Mouse (Mus musculus) brain, embryonic 18.5 days (tissue): ENCODE measurements around the gene 1700020L24Rik.

Source experiments
- DNase-seq: peaks from one replicate; pipeline ENCODE4 v3.0.0-alpha.2; 2012; ENCODE audit warnings: low read depth, low spot score

Gene 1700020L24Rik

DNA sequence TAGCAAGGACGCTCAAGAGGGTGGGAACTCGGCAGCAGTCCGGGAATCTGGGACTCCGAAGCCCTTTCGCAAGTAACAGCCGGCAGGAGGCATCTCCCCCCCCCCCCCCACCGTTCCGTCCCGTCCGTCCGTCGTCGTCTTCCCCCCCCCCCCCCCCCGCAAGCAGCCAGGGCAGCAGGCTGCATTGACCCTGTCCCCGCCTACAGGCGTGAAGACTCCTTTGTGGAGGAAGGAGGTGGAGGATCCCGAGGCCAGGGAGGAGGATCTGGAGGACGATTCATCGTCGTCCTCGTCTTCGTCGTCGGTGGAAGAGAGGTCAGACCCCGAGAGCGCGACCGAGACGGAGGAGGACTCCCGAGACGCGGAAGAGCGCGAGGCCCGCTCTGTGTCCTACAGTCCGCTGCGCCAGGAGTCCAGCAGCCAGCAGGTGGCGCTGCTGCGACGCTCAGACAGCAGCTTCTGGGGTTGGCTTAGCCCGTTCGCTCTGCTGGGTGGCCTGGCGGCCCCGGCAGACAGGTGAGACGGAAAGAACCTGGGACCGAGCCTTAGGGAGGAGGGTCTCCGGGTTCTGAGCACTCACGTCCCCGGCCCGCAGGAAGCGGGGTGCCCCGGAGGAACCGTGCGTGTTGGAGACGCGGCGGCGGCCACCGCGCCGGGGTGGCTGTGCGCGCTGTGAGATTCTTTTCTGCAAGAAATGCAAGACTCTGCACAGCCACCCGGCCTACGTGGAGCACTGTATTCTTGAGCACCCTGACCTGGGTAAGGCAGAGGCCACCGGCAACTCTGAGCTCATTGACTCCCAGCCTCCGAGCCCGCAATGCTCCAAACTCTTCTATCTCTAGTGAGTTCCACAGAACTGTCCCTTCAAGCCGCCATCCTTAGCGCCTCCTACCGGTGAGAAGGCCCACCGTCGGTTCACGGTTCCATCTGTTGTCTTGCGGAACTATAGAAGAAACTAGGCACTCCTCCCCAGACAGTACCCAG lies 2.9 kb downstream of the 1700020L24Rik start:
- peak; percentile 69 for DNase-seq

DNA sequence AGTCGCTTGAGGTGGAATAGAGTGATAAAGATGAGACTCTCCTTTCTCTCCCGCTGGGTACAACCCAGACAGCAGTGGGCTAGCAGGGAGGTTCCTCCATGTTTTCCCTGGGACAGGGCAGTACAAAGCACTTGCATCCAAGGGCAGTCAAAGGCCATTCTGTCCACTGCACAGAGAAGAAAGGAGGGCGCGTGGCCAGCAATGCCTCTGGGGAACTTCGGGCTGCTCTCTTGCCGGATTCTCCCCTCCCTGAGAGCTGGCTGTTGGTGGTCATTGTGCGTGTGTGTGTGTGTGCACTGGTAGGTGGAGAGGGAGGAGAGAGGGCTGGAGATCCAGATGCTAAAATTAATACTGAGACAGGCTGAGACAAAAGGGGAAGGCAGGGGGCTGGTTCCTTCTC lies 3.8 kb downstream of the 1700020L24Rik start:
- no peak for DNase-seq

DNA sequence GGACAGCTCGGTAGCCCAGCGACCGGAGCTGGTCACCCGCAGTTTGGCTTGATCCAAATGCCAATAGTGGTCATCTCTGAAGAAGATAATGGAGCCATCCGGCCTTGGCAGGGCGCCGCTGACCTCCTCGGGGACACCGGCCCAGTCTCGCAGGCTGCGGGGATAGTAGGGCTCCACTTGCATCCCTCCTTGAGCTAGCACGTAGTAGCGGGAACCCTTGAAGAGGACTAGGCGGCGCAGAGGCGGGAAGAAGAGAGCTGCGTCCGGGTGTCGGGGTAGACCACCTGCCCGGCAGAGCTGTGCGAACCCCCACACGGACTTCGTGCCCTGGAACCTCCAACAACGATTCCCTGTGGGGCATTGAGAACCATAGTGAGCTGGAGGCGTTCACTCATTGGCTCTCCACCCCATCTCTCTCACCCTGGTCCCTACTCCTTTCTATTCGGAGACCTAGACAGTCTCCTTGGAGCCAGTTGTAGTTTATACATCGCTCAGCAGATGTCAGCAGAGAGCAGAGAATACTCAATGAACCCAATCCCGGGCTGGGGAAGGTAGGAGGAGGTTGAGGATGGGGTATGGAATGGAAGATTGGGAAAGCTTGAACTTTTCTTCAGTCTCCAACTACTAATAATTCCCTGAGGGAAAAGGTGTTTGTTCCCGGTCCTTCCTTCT lies 5.3 kb downstream of the 1700020L24Rik start:
- no peak for DNase-seq

DNA sequence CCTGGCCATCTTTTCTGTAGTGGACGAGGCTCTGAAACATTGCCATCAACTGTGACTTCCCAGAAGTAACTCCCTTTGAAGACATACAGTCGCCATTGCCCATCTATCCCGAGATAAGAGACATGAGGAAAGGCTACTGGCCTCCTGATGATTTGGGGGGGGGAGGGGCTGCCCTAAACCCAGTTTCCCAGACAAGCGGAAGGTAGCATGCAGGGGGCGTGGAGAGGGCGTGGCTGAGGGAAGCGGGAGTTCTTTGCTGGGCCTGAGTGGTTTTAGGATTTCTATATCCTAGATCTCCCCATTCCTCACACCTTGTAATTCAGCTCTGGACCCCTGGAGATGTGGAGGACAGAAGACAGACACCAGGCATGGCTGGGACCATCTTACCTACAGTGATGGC lies 6.3 kb downstream of the 1700020L24Rik start:
- no peak for DNase-seq

DNA sequence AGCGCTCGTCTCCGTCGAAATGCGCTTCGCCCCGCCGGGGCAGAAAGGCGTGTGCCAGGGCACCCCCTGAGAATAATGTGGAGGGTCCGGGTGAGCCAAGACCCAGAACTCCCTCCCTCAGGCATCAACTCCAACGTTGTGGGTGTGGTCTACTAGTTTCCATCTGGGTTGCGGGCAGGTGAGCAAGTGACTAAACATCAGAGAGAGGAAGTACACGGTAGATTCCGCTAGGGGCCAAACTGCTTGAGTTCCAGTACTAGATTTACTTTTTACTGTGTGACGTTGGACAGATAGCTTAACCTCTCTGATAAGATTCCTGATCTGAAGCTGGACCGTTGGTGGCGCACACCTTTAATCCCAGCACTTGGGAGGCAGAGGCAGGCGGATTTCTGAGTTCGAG lies 7.5 kb downstream of the 1700020L24Rik start:
- no peak for DNase-seq

DNA sequence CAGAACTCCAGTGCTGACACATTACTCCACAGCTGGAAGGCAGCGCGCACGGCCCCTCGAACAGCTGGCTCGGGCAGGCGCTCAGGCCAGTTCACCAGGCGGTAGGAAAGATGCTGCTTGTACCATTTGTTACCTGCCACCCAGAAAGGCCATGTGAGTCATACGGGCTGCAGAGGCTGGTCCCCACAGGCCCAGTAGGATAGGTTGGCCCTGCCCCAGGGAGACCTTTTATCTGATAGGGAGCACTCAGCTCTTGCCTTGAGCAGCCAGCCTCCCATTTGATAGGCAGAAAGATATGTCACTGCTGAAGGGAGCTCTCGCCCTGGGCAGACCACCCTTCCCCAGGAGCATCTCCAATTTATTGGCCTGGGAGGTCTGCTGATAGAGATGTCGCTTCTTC lies 10.1 kb downstream of the 1700020L24Rik start:
- DNase-seq = no peak

DNA sequence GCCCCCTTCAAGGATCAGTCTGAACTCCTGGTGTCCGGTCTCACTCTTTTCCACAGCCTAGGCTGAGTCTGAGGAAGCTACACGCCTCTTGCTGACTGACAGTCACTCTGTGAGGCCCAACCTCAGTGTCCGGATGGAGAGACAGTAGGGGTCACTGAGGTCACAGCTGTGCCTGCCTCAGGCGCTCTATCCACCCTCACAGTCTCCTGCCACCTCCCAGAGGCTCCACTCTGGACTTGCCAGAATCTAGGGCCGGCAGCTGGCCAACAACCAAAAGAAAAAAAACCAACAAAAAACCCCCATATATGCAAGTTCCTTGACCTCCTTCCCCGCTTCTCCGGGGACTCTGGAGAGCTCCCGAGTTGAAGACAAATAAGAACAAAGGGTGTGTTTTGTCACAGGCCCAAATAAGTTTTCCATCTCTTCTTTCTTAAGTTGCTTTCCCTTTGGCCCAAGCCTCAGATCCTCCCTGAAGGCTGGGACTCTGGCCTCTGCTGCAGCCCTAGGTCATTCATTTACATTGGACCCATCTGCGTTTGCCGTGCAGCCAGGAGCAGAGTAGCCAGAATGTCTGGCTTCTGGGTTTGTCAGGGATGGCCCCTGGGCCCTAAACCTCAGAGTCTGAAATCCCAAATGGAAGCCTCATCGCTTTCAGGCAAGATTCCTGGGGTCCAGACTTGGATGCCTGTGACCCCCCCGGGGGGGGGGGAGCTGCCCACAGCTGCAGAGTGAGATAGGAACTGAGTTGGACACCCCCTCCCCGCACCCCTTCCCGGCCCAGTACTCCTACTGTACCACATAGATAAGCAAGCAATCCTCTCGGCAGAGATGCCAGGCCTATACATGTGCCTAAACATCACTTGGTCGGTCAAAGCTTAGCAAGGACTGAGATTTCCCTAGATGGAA lies 10.8 kb downstream of the 1700020L24Rik start:
- no peak for DNase-seq

DNA sequence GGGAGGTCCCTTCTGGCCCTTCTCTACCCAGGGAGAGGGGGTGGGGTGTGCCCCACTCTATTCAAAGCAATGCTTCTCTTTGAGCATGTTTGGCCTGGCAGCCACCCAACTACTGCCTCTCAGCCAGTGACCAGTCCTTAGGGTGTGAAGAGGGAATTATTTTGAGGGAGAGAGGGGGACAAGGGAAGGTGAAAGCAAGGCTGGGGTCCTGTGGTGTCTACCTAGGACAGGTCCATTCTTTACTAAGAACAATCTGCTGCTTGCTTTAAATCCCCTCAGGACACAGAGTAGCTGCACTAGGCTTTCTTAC lies 11.4 kb downstream of the 1700020L24Rik start:
- no peak for DNase-seq

DNA sequence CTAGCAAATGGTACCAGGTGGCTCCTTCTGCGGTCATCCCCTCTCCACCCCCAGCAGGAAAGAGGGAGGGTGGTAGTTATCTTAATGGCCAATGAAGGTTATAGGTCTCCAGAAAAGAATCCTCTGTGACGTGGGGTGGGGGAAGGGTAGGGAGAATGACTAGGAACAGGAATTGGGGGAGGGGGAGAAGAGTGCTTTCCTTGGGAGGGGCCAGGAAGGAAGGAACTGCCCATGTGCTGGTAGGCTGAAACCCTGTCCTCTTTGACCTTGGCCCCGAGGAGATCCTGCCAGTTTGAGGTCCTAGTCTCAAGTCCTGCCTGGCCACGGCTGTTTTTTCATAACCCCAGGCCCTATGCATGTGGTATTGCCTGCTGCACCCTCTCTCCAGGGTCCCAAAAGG lies 11.8 kb downstream of the 1700020L24Rik start:
- DNase-seq = no peak

DNA sequence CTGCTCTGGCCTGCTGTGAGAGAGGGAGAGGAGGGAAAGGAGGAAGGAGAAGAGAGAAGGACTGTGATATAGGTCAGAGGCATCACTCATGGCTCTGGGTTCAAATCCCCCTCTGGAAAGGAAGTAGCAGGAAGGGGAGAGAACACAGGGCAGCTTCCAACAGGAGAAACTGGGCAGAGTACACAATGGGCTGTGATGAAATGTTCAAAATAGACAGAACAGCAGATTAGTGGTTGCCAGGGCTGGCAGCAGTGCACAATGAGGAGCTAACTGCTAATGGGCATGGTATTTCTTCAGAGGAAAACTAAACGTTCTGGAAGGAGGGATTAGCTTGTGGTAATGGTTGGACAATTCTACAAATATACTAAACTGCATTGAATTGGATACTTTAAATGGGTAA lies 13.1 kb downstream of the 1700020L24Rik start:
- no peak for DNase-seq

DNA sequence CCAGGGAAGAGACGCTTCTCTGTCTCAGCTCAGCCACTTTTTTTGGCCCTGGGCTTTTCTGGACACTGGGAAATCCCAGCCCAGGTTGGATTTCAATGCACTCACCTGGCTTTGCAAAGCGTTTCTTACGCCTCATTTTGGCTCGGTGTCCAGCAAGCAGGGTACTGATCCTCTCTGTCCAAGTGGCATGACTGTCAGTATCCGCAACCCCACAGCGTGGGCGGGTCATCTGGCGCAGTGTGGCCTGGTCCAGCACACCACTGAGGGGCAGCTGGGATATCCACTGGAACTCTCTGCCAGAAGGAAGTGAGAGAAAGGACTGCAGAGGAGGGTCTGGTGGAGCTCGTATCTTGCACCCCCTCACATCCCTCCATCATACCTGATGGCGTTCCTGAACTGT lies 13.8 kb downstream of the 1700020L24Rik start:
- no peak for DNase-seq

DNA sequence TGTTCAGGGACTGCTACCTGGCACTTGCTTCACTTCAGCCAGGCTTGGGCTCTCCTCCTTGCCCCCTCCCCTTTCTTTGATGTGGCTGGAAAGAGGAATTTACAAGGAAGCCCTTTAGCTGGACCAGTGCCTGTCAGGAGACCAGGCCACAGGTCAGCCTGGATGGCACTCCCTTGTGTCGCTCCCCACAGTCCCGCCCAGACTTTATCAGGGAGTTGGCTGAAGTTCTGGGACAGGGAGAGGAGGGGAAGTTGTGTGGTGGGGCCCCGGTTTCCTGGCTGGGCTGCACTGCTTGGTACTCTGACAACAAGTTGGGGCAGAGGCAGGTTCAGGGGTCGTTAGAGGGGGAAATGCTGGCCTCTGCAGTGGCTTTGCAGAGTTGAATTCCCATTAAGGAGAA lies 17.1 kb downstream of the 1700020L24Rik start:
- DNase-seq = no peak

DNA sequence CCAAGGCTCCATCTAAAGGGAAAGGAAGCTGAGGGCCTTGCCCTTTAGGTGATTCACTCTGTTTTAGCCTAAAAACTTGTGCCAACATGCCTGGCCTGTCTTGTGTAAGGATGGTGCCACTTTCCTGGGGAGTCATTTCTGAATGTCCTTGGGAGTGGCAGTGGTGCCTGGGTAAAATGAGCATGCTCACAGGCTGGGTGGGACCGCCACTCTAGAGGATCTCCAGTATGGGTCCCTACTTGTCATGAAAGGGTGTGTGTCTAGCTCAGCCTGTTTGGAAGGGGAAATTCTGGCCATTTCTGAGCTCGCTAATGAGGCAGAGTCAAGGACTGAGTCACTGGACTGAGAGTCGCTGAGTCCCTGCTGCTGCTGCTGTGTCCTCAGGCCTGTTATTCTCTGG lies 18.1 kb downstream of the 1700020L24Rik start:
- no peak for DNase-seq

DNA sequence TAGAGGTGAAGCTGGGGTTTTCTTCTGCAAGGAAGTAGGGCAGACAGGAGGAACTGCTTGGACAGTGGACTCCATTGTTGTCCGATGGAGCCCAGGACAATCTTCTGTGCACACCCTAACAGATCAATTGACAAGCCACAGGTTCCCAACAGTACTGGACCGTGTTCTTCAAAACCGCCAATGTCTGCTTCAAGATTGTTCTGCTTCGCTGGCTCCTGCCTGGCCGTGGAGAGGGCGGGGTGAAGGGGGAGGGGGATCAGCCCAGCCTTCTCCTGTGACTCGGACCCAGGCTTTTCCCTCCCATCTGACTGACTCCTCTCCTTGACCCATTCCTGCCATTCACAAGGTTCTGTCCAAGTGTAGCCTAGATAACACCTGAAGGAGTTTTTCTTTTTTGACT lies 19.8 kb downstream of the 1700020L24Rik start:
- no peak for DNase-seq

DNA sequence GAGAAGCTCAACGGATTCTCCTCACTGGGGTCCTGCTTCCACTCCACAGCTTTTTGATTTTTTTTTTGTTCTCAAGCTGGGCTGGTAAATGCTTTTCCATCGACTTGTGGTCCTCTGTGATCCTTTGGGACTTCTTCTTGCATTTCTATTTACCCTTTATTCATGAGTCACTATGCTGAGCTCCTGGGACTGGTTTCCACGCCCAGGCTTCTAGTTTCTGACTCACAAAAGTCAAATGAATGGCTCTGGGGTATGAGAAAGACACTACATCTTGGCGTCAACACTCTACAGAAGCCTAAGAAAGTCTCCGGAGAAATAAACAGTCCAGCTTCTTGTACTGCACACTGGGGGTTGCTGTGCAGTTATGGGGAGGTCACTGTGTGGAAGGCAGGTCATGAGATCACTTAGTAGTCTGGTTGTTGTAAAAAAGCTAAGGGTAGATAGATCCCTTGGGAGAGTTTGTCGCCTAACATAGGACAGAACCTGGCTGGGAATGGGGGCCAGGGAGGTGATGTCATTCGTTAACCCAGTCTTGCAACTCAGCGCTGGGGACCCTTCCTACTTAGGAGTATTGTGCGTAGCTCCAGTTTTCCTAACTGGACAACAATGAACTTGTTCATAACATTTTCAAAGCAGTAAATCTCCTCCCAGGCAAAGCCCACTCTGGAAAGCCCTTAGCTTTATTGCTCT lies 20.6 kb downstream of the 1700020L24Rik start:
- DNase-seq = no peak

DNA sequence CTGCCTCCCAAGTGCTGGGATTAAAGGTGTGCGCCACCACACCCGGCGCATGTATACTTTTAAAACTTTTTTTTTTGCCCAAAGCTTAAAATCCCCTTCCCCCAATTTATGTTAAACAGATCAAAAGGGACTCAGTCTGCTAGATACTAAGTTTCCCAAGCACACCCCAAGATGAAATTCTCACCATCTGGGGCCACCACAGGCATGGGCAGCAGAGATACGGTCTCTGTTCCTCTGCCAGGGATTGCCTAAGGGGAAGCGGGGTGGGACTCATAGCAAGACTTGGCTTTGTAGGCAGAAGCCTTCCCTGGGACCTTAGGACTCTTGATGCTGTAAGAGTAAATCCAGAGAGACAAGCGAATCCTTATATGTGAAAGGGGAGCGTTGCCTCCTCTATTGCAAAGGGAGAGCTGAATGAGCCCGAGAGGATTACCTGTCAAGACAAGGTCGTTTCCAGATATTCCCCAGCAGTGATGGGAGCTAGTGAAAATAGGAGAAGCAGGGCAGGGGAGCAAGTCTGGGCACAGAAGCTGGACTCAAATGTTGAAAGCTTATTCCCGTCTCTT lies 24.1 kb downstream of the 1700020L24Rik start:
- no peak for DNase-seq

DNA sequence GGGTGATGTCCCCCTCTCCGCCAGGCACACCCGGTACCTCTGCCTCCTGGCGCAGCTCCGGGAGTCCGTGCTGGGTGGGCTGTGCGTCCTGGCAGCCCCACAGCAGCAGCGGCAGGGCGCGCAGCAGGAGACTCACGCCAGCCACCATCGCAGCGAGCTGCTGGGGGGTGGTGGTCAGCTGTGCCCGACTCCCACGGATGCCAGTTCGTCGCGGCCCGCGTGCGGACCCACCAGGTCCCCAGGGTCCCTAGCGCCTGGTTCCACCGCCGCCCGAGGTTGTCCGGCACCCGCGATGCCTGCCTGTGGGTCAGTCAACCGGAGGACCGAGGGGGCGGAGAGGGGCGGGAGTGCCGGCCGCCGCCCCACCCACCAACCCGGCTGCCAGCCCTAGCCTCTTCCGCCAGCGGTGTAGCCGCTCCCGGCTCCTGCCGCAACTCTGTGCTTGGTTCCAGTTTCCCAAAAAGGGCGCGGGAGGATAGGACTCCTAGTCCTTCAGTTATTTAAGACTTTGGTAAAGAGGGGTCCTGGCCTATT lies 25.3 kb downstream of the 1700020L24Rik start, which contains the start of gene Mmp28:
Mmp28 (minus strand) TSS at position 361 of the 534 bp plus-strand sequence.
- no peak for DNase-seq

DNA sequence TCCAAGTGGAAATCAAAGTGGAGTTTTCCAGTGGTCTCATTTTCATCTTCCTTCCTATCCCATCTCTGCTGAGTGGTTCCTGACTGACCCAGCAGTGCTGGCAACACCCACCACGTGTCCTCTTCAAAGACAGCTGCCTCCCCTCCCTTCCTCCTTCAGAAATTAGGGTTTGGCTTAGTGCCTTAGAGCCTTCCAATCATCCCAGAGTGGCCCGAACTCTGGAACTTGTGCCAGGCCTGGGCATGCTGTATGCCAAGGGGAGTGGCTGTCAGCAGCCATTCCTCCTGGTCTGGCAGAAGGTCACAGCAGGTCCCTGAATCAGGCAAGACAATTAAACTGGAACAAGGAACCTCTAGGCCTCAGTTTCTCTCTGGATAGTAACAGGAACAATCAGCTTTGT lies 28.5 kb downstream of the 1700020L24Rik start:
- no peak for DNase-seq

DNA sequence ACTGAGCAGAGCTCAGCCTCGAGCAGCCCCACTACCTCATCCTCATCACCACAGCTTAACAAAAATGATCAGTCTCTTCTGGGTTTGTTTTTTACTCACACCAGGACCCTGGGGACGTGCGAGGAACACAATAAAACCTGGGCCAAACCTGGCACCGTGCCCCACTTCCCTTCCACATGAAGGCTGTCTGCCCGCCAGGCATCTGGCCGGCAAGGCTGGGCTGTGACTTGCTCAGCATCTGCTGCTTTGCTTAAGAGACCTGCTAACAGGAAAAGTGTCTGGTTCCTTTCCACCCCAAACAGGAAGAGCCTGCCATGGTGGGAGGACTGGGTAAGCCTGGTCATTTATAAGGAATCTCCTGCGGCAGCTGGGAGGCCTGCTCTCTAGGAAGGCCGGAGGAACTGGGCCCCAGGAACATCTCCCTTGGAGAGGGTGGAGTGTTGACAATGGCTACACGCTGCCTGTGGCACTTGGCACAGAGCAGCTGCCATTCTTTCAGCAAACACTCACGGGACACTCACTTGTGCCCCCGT lies 29.7 kb downstream of the 1700020L24Rik start:
- DNase-seq = no peak

DNA sequence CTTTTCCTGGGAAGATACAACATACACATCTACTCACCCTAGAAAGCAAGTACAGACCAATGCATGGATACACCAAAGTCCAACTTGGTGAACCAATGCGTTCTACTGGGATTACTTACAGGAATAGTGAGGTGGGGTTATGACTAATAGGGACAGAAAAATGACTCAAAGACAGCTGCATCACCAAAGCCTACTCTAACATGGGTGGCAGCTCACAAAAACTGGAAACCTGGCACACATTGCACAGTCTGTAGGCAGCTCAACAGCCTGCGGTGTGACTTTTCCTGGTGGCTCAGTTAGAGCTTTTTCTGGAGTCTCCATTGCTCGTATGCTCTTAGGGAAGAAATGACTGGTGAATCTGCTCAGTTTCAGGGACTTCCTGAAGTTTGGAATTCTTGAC lies 31.3 kb downstream of the 1700020L24Rik start:
- no peak for DNase-seq
